Mouse (Mus musculus) small intestine, adult 2 months (tissue): ENCODE measurements around the gene Ntrk3.

ENCODE experiments used
- CTCF ChIP-seq: fragments of 200-500 bp; IDR thresholded peaks from 2 replicates; pipeline ENCODE4 v1.5.1; 2012; ENCODE audit warnings: low read depth, mild to moderate bottlenecking, control low read depth, inconsistent platforms, low read length, moderate library complexity, mixed read lengths; ENCODE audit not compliant: insufficient replicate concordance, insufficient read length; ENCODE audit errors: extremely low read depth
- POLR2A ChIP-seq: fragments of 200-500 bp; IDR thresholded peaks from 2 replicates; pipeline ENCODE4 v1.6.1; 2012; ENCODE audit warnings: low read depth, mild to moderate bottlenecking, control low read depth, inconsistent platforms, low read length, moderate library complexity

GRCm38 (mm10) chr7:78400219-78400618 is 337.6 kb downstream of the Ntrk3 start:
- TF ChIP-seq CTCF (no peak), POLR2A (no peak)
